Mouse (Mus musculus): ENCODE data around the gene Aunip. TPM values are rescaled to one million over a fixed set of nuclear protein-coding genes. Genes with fewer than 3 reads are reported as not detected.

The Aunip gene
- polyA plus RNA-seq, 1 experiment from 2014 or later = 6.1 TPM

GRCm38 (mm10) chr4:134501095-134501494 lies 9.7 kb upstream of the Aunip start:
- TF ChIP-seq CTCF (IDR thresholded peaks at IDR 0.05) = no peak
- in situ Hi-C loops (cut with MboI; ENCODE audit: low pct_unique_long_range_greater_than_20kb) = no loop called here
- H3K27me3 ChIP-seq = no peaks in the 10 kb centered on the region
- DNase-seq (ENCODE audit: low read depth, low spot score) (no peak), ATAC-seq (no peak)
- ChIA-PET POLR2A (no interaction called here), CTCF (no interaction called here)

- DNase-seq (ENCODE audit: low read depth, low spot score) (no peak), ATAC-seq (no peak)
- no peak for TF ChIP-seq CTCF (IDR thresholded peaks at IDR 0.05)
- in situ Hi-C loops (cut with MboI; ENCODE audit: low pct_unique_long_range_greater_than_20kb) = no loop called here
- ChIA-PET CTCF (no interaction called here), POLR2A (no interaction called here)
- H3K27me3 ChIP-seq = no peaks in the 10 kb centered on the region
Observed at GRCm38 (mm10) chr4:134503686-134504357, 7.0 kb upstream of the Aunip start.

GRCm38 (mm10) chr4:134505303-134505789 lies 5.5 kb upstream of the Aunip start:
- in situ Hi-C loops (cut with MboI; ENCODE audit: low pct_unique_long_range_greater_than_20kb) = no loop called here
- POLR2A ChIA-PET = no interaction called here

GRCm38 (mm10) chr4:134505966-134506594 lies 4.7 kb upstream of the Aunip start:
- CTCF ChIA-PET = no interaction called here
- no peak for TF ChIP-seq CTCF (IDR thresholded peaks at IDR 0.05)
- POLR2A ChIA-PET = no interaction called here
- ATAC-seq = no peak
- in situ Hi-C loops (cut with MboI; ENCODE audit: low pct_unique_long_range_greater_than_20kb) = no loop called here
- H3K27me3 ChIP-seq = no peaks in the 10 kb centered on the region
- DNase-seq (ENCODE audit: low read depth, low spot score) = no peak

More at GRCm38 (mm10) chr4:134505303-134505789, 5.5 kb upstream of the Aunip start:
- CTCF ChIA-PET = no interaction called here
- ATAC-seq (no peak), DNase-seq (ENCODE audit: low read depth, low spot score) (no peak)
- TF ChIP-seq CTCF (IDR thresholded peaks at IDR 0.05) = no peak
- H3K27me3 ChIP-seq = no peaks in the 10 kb centered on the region

GRCm38 (mm10) chr4:134506713-134507112 lies 4.1 kb upstream of the Aunip start:
- ATAC-seq = no peak
- TF ChIP-seq CTCF (IDR thresholded peaks at IDR 0.05) = no peak
- POLR2A ChIA-PET = no interaction called here
- H3K27me3 ChIP-seq = no peaks in the 10 kb centered on the region
- in situ Hi-C loops (cut with MboI; ENCODE audit: low pct_unique_long_range_greater_than_20kb) = no loop called here
- CTCF ChIA-PET = no interaction called here
- no peak for DNase-seq (ENCODE audit: low read depth, low spot score)

GRCm38 (mm10) chr4:134510396-134510795 lies 403 bp upstream of the Aunip start:
- no peaks in the 10 kb centered on the region for H3K27me3 ChIP-seq
- CTCF ChIA-PET = interaction anchor here (2.4 kb wide), 1 partner anchor 33 kb away, joined by 7 read pairs; no protein-coding TSS in a partner anchor
- TF ChIP-seq CTCF (IDR thresholded peaks at IDR 0.05) = no peak
- DNase-seq (ENCODE audit: low read depth, low spot score) (no peak), ATAC-seq (no peak)
- POLR2A ChIA-PET = no interaction called here
- in situ Hi-C loops (cut with MboI; ENCODE audit: low pct_unique_long_range_greater_than_20kb) = no loop called here

GRCm38 (mm10) chr4:134511730-134512129 lies 931 bp downstream of the Aunip start:
- in situ Hi-C loops (cut with MboI; ENCODE audit: low pct_unique_long_range_greater_than_20kb) = no loop called here
- no peak for TF ChIP-seq CTCF (IDR thresholded peaks at IDR 0.05)
- CTCF ChIA-PET = interaction anchor here (0.8 to 2.4 kb wide), 2 partner anchors 15 to 34 kb away, joined by 3 to 7 read pairs; no protein-coding TSS in a partner anchor
- H3K27me3 ChIP-seq = no peaks in the 10 kb centered on the region
- POLR2A ChIA-PET = no interaction called here
- no peak for ATAC-seq
- DNase-seq (ENCODE audit: low read depth, low spot score) = no peak

GRCm38 (mm10) chr4:134512798-134513197 lies 2.0 kb downstream of the Aunip start:
- DNase-seq (ENCODE audit: low read depth, low spot score) = no peak

GRCm38 (mm10) chr4:134514309-134514930 lies 3.6 kb downstream of the Aunip start:
- ChIA-PET CTCF (no interaction called here), POLR2A (no interaction called here)
- no peaks in the 10 kb centered on the region for H3K27me3 ChIP-seq
- DNase-seq (ENCODE audit: low read depth, low spot score) (no peak), ATAC-seq (no peak)
- no peak for TF ChIP-seq CTCF (IDR thresholded peaks at IDR 0.05)
- in situ Hi-C loops (cut with MboI; ENCODE audit: low pct_unique_long_range_greater_than_20kb) = no loop called here

More at GRCm38 (mm10) chr4:134512798-134513197, 2.0 kb downstream of the Aunip start:
- in situ Hi-C loops (cut with MboI; ENCODE audit: low pct_unique_long_range_greater_than_20kb) = no loop called here
- TF ChIP-seq CTCF (IDR thresholded peaks at IDR 0.05) = no peak
- no peak for ATAC-seq
- H3K27me3 ChIP-seq = no peaks in the 10 kb centered on the region
- POLR2A ChIA-PET = no interaction called here
- CTCF ChIA-PET = no interaction called here

- no peak for DNase-seq (ENCODE audit: low read depth, low spot score)
- no peak for ATAC-seq
- ChIA-PET CTCF (no interaction called here), POLR2A (interaction anchor here (0.6 to 1.2 kb wide), 2 partner anchors 20 to 859 kb away, joined by 3 read pairs; no protein-coding TSS in a partner anchor)
- in situ Hi-C loops (cut with MboI; ENCODE audit: low pct_unique_long_range_greater_than_20kb) = no loop called here
- H3K27me3 ChIP-seq = no peaks in the 10 kb centered on the region
- TF ChIP-seq CTCF (IDR thresholded peaks at IDR 0.05) = no peak
Observed at GRCm38 (mm10) chr4:134515614-134516013, 4.8 kb downstream of the Aunip start.

GRCm38 (mm10) chr4:134516981-134517380 lies 6.2 kb downstream of the Aunip start:
- ChIA-PET POLR2A (no interaction called here), CTCF (no interaction called here)
- in situ Hi-C loops (cut with MboI; ENCODE audit: low pct_unique_long_range_greater_than_20kb) = no loop called here
- no peak for TF ChIP-seq CTCF (IDR thresholded peaks at IDR 0.05)
- no peak for DNase-seq (ENCODE audit: low read depth, low spot score)
- ATAC-seq = peak; percentile 39
- H3K27me3 ChIP-seq = no peaks in the 10 kb centered on the region
